Mouse (Mus musculus) gastrocnemius, postnatal 36 days (tissue): ENCODE measurements around the gene Tpgs1. TPM values are rescaled to one million over a fixed set of nuclear protein-coding genes. Genes with fewer than 3 reads are reported as not detected.

ENCODE experiments used
- DNase-seq, 2 experiments: peaks; one replicate each; pipeline ENCODE4 v3.0.0; 2022
- intact Hi-C: fragments of 180-260 bp; cut with DNase I; formaldehyde crosslinking; loops from one replicate; pipeline ENCODE4 v1.15.1; 2025
- total RNA-seq, 2 experiments: library from RNA; stranded (reverse); gene quantifications; 2 replicates each; pipeline ENCODE4 v1.2.3; 2021

Tpgs1 gene
- total RNA-seq, 2 experiments from 2014 or later = 19.2 to 19.6 TPM

- DNase-seq = no peak
- intact Hi-C loops = no loop called here
Measured at GRCm38 (mm10) chr10:79665051-79665450, 4.1 kb upstream of the Tpgs1 start.

DNA sequence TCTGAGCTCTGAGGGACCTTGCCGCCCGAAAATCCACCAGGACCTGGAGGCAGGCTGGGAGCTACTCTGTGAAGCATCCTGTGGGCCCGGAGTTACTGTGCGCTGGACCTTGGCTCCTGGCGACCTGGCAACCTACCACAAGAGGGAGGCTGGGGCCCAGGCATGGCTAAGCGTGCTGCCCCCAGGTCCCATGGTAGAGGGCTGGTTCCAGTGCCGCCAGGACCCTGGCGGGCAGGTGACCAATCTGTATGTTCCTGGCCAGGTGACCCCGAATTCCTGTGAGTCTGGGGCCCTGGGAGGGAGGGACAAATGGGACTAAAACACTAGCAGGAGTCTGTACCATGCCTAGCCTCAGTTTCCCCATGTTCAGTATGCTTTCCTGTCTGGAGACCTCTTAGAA lies 2.7 kb upstream of the Tpgs1 start:
- DNase-seq = no peak
- intact Hi-C loops = loop anchor here (1.0 kb wide), 1 partner anchor 75 kb away; no protein-coding TSS in a partner anchor

- DNase-seq = no peak
- intact Hi-C loops = loop anchor here (1.0 kb wide), 1 partner anchor 73 kb away; no protein-coding TSS in a partner anchor
Measured at GRCm38 (mm10) chr10:79668076-79668475, 1.1 kb upstream of the Tpgs1 start.

- intact Hi-C loops = no loop called here
- DNase-seq = peak; percentile 55 to 70
Measured at GRCm38 (mm10) chr10:79669576-79670057, 448 bp downstream of the Tpgs1 start.

DNA sequence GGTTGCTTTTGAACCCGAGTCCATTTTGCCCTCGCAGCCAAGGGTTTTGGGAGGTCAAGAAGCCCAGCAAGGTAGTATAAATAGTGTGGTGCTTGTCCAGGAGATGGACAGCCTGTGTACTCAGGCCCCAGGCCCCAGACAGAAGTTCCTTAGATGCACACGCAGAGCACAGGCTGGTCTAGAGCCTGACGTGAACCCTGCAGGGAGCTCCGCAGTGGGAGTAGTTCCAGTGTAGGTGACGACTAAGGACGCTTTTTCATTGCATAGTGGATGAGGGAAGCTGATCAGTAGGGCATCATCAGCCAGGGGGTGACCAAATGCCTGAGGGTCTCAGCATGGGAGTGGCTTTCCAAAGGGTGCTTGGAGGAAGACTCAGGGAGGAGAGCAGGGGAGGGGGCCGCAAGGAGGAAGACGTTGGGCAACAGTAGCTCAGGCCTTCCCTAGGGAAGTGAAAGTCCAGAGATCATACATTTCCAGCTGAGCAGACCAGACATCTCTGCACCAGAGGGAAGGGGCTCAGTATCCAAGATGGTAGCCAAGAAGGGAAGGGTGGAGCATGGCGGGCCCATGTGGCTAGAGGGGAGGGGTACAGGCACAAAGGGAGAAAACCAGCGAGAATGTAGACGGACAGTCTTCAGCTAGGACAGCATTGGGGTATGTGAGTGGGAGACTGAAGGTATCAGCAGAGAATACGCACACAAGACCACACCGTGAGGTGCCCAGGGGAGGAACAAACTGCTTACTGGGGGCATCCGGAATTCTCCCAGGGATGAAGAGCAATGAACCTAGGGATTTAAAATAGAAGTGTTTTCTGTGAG lies 1.1 kb downstream of the Tpgs1 start:
- no peak for DNase-seq
- intact Hi-C loops = no loop called here

DNA sequence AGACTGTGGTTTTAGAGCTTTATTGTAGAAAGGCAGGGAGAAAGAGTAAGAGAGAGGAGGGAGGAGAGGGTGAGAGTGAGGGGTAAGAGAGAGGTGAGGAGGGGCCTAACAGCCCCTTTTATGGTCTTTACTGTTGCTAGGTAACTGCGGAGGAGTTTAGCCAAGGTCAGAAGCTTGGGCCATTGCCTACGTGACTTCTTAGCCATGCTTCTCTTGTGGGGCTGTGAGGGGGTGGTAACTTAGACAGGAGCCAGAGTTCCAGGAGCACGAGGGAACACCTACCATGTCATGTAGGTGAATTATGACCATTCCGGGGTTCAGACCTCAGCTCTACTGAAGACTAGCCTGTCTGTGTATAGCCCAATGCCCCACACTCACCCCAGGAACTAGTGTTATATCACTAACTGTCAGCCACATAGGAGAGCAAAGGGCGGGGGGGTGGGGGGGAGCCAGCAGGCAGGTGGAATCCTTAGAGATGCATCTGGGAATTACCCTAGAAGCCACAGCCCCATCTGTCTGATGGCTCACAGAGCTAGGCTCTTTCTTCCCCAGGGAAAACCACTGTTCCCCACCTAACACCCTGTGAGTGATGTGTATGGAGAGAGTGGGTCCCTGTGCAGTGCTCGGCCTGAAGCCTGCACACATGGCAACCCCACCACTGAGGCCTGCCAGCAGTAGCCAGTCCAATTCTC lies 2.4 kb downstream of the Tpgs1 start:
- no peak for DNase-seq
- intact Hi-C loops = no loop called here

DNA sequence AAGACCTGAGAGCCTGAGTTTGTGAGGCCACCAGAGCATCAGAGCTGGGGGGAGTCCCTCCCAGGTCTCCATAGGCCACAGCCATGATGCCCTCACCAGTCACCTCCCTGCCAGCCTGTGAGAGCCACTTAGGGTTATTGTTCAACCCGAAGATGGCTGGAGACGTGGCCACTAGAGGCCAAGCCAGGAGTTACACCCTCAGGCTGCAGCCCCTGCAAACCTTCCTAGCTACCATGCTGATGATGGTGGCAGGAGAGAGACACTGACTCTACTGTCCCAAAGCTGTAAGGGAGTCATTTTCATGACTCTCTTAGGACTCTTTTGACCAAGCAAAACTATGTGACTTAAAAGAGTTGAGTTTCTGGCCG lies 2.9 kb downstream of the Tpgs1 start:
- no peak for DNase-seq

GRCm38 (mm10) chr10:79673054-79673453 lies 3.9 kb downstream of the Tpgs1 start:
- intact Hi-C loops = no loop called here
- no peak for DNase-seq

More for the DNA sequence above, 2.9 kb downstream of the Tpgs1 start:
- intact Hi-C loops = no loop called here

GRCm38 (mm10) chr10:79675346-79676035 lies 6.3 kb downstream of the Tpgs1 start:
- intact Hi-C loops = no loop called here
- no peak for DNase-seq

DNA sequence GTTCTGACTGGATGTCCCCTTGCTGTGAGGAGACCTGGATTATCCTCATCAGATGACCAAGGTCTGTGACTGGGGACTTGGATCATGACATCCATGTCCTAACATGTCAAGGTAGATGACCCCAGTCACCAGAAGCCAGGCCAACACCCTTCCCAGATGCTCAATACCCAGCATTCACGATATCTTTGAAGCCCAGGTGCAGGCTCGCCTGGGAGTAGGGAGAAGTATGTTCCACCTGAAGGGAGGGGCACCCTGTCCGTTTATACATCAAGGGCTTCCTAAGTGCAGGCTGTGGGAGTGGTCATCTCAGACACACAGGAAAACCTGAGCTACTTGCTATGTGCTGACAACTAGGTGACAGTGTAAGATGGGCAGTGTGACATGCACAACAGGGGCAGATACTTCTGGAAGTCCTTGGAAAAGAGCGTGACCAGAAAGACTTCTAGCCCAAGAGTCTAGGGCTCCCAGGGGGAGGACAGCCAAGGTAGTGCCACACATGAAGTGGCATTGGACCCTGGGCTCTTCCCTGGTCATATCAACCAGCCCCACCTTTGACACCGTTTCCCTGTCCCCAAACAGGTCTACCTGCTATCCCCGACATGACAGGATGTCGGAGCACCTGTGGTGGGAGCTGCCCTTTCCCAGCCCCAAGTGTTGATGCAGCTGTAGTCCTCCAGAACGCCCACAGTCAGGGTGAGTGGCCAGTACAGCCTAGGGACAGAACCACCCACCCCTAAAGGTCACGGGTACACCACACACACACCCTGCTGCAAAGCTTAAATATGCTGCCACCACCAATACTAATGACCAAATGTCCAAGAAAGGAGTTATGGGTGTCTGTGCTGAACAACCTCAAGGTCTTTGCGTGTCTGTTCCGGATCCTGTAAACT lies 11.7 kb downstream of the Tpgs1 start:
- intact Hi-C loops = no loop called here
- DNase-seq = no peak

DNA sequence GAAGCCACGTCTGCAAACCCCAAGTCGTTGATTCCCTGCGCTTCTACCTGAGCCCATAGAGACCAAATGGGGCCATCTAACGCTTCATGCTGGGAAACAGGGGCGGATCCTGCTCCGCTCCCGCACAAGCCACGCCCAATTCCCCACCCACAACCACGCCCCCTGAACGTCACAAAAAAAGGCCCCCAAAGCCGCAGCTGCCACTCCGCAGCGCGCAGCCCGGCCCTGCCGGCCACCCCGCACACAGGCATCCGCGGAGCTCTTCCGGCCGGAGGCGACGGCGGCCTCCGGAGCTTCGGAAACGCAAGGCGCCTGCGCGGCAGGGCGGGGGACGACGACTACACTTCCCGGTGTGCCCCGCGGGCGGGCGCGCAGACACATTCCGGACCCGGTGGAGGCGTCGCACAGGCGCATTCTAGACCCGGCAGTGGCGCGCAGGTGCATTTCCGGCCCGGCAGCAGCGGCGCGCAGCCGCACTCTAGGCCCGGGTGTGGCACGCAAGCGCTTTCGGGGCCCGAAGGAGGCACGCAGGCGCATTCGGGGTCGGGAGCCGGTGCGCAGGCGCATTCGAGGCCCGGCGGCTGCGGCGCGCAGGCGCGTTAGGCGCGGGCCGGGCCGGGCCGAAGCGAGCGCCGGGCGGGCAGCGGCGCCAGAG lies 12.5 kb downstream of the Tpgs1 start, which contains the start of gene Cdc34:
TSS of gene Cdc34 (plus strand) at position 605 of the 655 bp plus-strand sequence.
- DNase-seq = peak; percentile 99
- intact Hi-C loops = no loop called here

DNA sequence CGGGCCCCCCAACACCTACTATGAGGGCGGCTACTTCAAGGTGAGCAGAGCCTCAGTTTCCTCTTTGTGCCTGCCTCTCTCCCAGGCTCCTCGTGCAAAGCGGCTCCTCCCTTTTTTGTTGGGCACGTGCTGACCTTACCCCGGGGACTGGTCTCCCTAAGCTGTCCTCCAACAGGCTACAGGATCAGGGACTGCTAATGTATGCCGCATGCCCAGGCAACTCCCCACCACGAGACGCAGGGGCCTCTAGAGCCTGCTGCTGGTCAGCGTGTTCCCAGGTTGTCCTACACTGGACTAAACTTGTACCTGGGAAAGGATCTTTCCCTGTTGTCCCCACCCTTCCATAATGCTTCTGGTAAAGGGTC lies 13.4 kb downstream of the Tpgs1 start:
- no peak for DNase-seq
- intact Hi-C loops = no loop called here

DNA sequence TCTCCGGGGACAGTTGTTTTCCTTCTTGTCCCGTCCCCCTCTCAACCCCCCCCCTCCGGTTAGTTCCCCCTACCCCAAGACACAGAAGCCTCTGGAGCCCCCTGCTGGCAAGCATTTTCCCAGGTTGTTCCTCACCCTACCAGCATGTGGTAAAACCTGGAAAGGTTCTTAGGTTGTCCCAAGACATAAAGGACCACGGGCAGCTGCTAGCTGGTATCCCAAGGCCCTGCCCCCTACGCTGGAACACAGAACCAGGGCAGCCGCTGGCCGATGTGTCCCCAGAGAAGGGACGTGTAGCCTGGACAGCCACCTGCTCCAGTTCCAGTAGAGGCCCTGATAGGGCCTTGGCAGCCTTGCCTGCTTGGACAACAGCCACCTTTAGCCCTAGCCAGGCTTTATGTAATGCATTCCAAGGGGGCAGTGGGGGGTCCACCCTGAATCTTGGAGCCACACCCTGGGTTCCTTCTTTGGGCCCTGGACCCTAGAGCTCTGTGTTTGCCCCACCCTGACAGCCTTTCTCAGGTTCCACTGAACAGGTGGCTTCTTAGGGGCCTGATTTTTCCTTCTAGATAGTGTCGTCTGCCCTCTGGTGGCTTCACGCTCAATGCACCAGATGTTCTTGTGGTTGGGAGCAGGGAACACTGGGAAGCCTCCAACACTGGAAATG lies 13.9 kb downstream of the Tpgs1 start:
- intact Hi-C loops = no loop called here
- DNase-seq = peak; percentile 56 to 66

GRCm38 (mm10) chr10:79683726-79684640 lies 14.8 kb downstream of the Tpgs1 start:
- intact Hi-C loops = no loop called here
- peak; percentile 60 to 66 for DNase-seq

- no peak for DNase-seq
- intact Hi-C loops = no loop called here
Measured at GRCm38 (mm10) chr10:79684770-79685600, 15.8 kb downstream of the Tpgs1 start.

- no peak for DNase-seq
- intact Hi-C loops = no loop called here
Measured at GRCm38 (mm10) chr10:79686219-79686618, 17.1 kb downstream of the Tpgs1 start.

GRCm38 (mm10) chr10:79686691-79687090 lies 17.5 kb downstream of the Tpgs1 start:
- DNase-seq = no peak
- intact Hi-C loops = no loop called here
